Mouse (Mus musculus): Measurements from ENCODE around the gene Hgd. TPM values are rescaled to one million over a fixed set of nuclear protein-coding genes. Genes with fewer than 3 reads are reported as not detected.

The Hgd gene
- polyA plus RNA-seq, 1 experiment from 2014 or later = 0.32 TPM

DNA sequence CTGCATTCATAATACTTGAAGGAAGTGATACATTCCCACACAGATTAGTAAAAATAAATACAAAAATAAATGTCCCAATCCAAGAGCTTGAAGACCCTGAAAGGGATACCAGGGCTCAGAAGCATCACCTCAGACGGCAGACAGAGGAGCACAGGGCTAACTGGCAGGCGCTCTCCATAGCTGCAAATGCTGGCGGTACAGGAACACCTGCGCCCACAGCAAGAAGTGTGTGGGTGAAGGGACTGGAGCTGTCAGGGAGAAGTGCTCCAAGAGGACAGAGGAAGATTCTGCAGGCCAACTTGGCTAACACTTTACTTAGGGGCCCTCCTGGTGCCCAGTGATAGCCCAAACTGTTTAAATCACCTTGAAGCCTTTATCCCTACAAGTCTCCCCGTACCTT, 32.1 kb downstream of the Hgd start:
- H3K9ac ChIP-seq (ENCODE audit: low read length) = no peak overlapping the region
- WGBS = 88% methylated on average over 5 of the region's 5 CpGs
- ATAC-seq (replicated peaks; ENCODE audit: extremely low read depth, insufficient read depth, low FRiP score) = no peak

GRCm38 (mm10) chr16:37614540-37614939, 34.6 kb downstream of the Hgd start:
- no peak overlapping the region for H3K27ac ChIP-seq (ENCODE audit: low read length)
- 86% methylated on average over 9 of the region's 9 CpGs for WGBS
- H3K9me3 ChIP-seq (replicated peaks; ENCODE audit: control insufficient read depth, low read length) = no peaks in the 10 kb centered on the region

More for the DNA sequence above, 32.1 kb downstream of the Hgd start:
- H3K27me3 ChIP-seq (ENCODE audit: control insufficient read depth, insufficient read depth, low read length) = no peaks in the 10 kb centered on the region
- H3K36me3 ChIP-seq (ENCODE audit: control insufficient read depth, insufficient read depth) = no peaks in the 10 kb centered on the region
- H3K4me3 ChIP-seq (ENCODE audit: low read length) = no peak overlapping the region
- no peak overlapping the region for H3K27ac ChIP-seq (ENCODE audit: low read length)
- no peaks in the 10 kb centered on the region for H3K9me3 ChIP-seq (replicated peaks; ENCODE audit: control insufficient read depth, low read length)
- H3K4me1 ChIP-seq (ENCODE audit: control insufficient read depth, insufficient read depth, low read length) = no peaks in the 10 kb centered on the region; the same call in 1 of the 2 replicates
- no peak overlapping the region for H3K4me2 ChIP-seq (ENCODE audit: low read depth, low read length)

GRCm38 (mm10) chr16:37615429-37615828, 35.5 kb downstream of the Hgd start:
- 64% methylated on average over 8 of the region's 8 CpGs for WGBS
- H3K9me3 ChIP-seq (replicated peaks; ENCODE audit: control insufficient read depth, low read length) = no peaks in the 10 kb centered on the region
- H3K27me3 ChIP-seq (ENCODE audit: control insufficient read depth, insufficient read depth, low read length) = no peaks in the 10 kb centered on the region
- ATAC-seq (replicated peaks; ENCODE audit: extremely low read depth, insufficient read depth, low FRiP score) = no peak
- peaks cover 11% of the 10 kb centered on the region for H3K4me1 ChIP-seq (ENCODE audit: control insufficient read depth, insufficient read depth, low read length)
- H3K4me3 ChIP-seq (ENCODE audit: low read length) = no peak overlapping the region
- H3K27ac ChIP-seq (ENCODE audit: low read length) = no peak overlapping the region
- no peak overlapping the region for H3K4me2 ChIP-seq (ENCODE audit: low read depth, low read length)
- no peaks in the 10 kb centered on the region for H3K36me3 ChIP-seq (ENCODE audit: control insufficient read depth, insufficient read depth)
- H3K9ac ChIP-seq (ENCODE audit: low read length) = no peak overlapping the region

More at GRCm38 (mm10) chr16:37614540-37614939, 34.6 kb downstream of the Hgd start:
- Histone ChIP-seq H3K27me3 (ENCODE audit: control insufficient read depth, insufficient read depth, low read length) (no peaks in the 10 kb centered on the region), H3K4me3 (ENCODE audit: low read length) (no peak overlapping the region), H3K36me3 (ENCODE audit: control insufficient read depth, insufficient read depth) (no peaks in the 10 kb centered on the region), H3K4me1 (ENCODE audit: control insufficient read depth, insufficient read depth, low read length) (peaks cover 10% of the 10 kb centered on the region), H3K9ac (ENCODE audit: low read length) (no peak overlapping the region), H3K4me2 (ENCODE audit: low read depth, low read length) (no peak overlapping the region)
- no peak for ATAC-seq (replicated peaks; ENCODE audit: extremely low read depth, insufficient read depth, low FRiP score)

DNA sequence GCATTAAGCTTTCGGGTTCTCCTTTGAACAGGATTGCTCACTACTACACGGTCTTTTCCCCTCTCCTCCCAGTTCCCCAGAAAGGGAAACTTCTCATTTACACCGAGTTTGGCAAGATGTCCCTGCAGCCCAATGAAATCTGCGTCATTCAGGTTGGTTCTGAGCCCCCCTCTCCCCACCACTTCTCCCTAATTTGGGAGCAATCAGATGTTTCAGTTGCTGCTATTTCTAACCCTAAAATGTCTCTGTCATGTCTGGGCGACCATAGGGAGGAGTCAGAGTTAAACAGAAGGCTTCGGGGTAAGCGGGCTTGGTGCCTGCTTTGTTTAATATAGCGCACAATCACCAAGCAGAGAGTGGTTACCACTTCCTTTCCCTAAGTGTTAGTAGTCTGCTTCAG, 36.2 kb downstream of the Hgd start:
- Histone ChIP-seq H3K4me2 (ENCODE audit: low read depth, low read length) (no peak overlapping the region), H3K27me3 (ENCODE audit: control insufficient read depth, insufficient read depth, low read length) (no peaks in the 10 kb centered on the region), H3K4me1 (ENCODE audit: control insufficient read depth, insufficient read depth, low read length) (peaks cover 14% of the 10 kb centered on the region), H3K36me3 (ENCODE audit: control insufficient read depth, insufficient read depth) (no peaks in the 10 kb centered on the region), H3K9ac (ENCODE audit: low read length) (no peak overlapping the region), H3K27ac (ENCODE audit: low read length) (no peak overlapping the region), H3K9me3 (replicated peaks; ENCODE audit: control insufficient read depth, low read length) (no peaks in the 10 kb centered on the region), H3K4me3 (ENCODE audit: low read length) (no peak overlapping the region)
- no peak for ATAC-seq (replicated peaks; ENCODE audit: extremely low read depth, insufficient read depth, low FRiP score)
- WGBS = 66% methylated on average over 8 of the region's 8 CpGs

- Histone ChIP-seq H3K9me3 (replicated peaks; ENCODE audit: control insufficient read depth, low read length) (no peaks in the 10 kb centered on the region), H3K9ac (ENCODE audit: low read length) (no peak overlapping the region), H3K36me3 (ENCODE audit: control insufficient read depth, insufficient read depth) (no peaks in the 10 kb centered on the region), H3K4me3 (ENCODE audit: low read length) (no peak overlapping the region), H3K27me3 (ENCODE audit: control insufficient read depth, insufficient read depth, low read length) (no peaks in the 10 kb centered on the region), H3K4me2 (ENCODE audit: low read depth, low read length) (no peak overlapping the region), H3K27ac (ENCODE audit: low read length) (peak overlapping the region; percentile 60; the same call in 1 of the 2 replicates), H3K4me1 (ENCODE audit: control insufficient read depth, insufficient read depth, low read length) (peaks cover 14% of the 10 kb centered on the region)
- no peak for ATAC-seq (replicated peaks; ENCODE audit: extremely low read depth, insufficient read depth, low FRiP score)
- WGBS = 20% methylated on average over 3 of the region's 3 CpGs
Observed at GRCm38 (mm10) chr16:37617695-37618094, 37.7 kb downstream of the Hgd start.

DNA sequence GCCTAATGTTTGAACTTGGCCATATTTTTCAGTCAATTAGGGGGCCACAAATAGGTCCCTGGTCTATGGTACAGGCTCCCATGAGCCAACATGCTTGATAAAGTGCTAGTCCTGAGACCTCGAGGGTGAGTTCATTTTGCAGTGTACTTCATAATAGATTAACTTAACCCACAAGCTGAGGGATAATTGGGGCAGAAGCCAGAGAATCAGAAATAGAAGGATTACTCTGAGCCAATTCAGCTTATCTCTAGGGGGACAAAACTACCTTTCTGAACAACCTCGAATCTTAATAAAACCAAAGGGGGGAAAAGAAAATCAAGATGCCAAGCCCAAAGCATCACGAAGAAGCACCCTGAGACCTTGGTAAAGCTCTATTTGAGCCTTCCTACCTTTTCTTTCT, 42.5 kb downstream of the Hgd start:
- Histone ChIP-seq H3K4me2 (ENCODE audit: low read depth, low read length) (no peak overlapping the region), H3K27ac (ENCODE audit: low read length) (no peak overlapping the region), H3K4me3 (ENCODE audit: low read length) (no peak overlapping the region), H3K9me3 (replicated peaks; ENCODE audit: control insufficient read depth, low read length) (no peaks in the 10 kb centered on the region), H3K27me3 (ENCODE audit: control insufficient read depth, insufficient read depth, low read length) (no peaks in the 10 kb centered on the region), H3K36me3 (ENCODE audit: control insufficient read depth, insufficient read depth) (no peaks in the 10 kb centered on the region), H3K9ac (ENCODE audit: low read length) (no peak overlapping the region), H3K4me1 (ENCODE audit: control insufficient read depth, insufficient read depth, low read length) (peaks cover 10% of the 10 kb centered on the region; the same call in 1 of the 2 replicates)
- no peak for ATAC-seq (replicated peaks; ENCODE audit: extremely low read depth, insufficient read depth, low FRiP score)
- 67% methylated on average over 3 of the region's 3 CpGs for WGBS

- Histone ChIP-seq H3K9me3 (replicated peaks; ENCODE audit: control insufficient read depth, low read length) (no peaks in the 10 kb centered on the region), H3K4me1 (ENCODE audit: control insufficient read depth, insufficient read depth, low read length) (peaks cover 5% of the 10 kb centered on the region; the same call in 1 of the 2 replicates), H3K9ac (ENCODE audit: low read length) (no peak overlapping the region), H3K27ac (ENCODE audit: low read length) (no peak overlapping the region), H3K4me3 (ENCODE audit: low read length) (no peak overlapping the region), H3K36me3 (ENCODE audit: control insufficient read depth, insufficient read depth) (no peaks in the 10 kb centered on the region), H3K4me2 (ENCODE audit: low read depth, low read length) (no peak overlapping the region), H3K27me3 (ENCODE audit: control insufficient read depth, insufficient read depth, low read length) (no peaks in the 10 kb centered on the region)
- ATAC-seq (replicated peaks; ENCODE audit: extremely low read depth, insufficient read depth, low FRiP score) = no peak
- WGBS = 59% methylated on average over 5 of the region's 5 CpGs
Observed at GRCm38 (mm10) chr16:37622919-37623318, 43.0 kb downstream of the Hgd start.

DNA sequence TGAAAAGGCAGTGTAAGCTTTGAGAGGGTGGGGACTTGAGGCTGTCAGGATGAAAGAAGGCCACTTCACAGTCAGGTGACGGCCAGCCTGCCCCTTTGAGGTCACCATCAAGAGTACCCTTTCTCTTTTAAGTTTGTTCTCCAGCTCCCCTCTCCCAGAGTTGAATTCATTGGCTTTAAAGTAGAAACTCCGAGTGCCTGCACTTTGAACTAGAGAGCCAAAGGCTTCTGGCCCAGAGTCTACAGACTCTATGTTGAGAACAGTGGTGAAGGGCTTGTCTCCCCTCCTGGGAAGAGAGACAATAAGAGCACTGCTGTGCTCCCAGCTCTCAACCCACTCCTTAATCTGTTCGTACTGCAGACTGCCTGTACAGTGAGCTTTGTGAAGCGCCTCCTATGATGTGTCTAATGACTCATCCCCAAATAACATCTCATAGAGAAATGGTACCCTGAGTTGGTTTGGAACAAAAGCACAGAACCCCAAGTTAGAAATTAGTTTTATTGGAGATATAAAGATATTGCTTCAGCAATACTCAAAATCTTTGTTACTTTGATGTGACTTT, 46.5 kb downstream of the Hgd start:
- no peak overlapping the region for H3K27ac ChIP-seq (ENCODE audit: low read length)
- no peak overlapping the region for H3K4me3 ChIP-seq (ENCODE audit: low read length)
- H3K4me1 ChIP-seq (ENCODE audit: control insufficient read depth, insufficient read depth, low read length) = no peaks in the 10 kb centered on the region
- ATAC-seq (replicated peaks; ENCODE audit: extremely low read depth, insufficient read depth, low FRiP score) = no peak
- no peaks in the 10 kb centered on the region for H3K27me3 ChIP-seq (ENCODE audit: control insufficient read depth, insufficient read depth, low read length)
- no peak overlapping the region for H3K9ac ChIP-seq (ENCODE audit: low read length)
- no peaks in the 10 kb centered on the region for H3K9me3 ChIP-seq (replicated peaks; ENCODE audit: control insufficient read depth, low read length)
- no peak overlapping the region for H3K4me2 ChIP-seq (ENCODE audit: low read depth, low read length)
- H3K36me3 ChIP-seq (ENCODE audit: control insufficient read depth, insufficient read depth) = no peaks in the 10 kb centered on the region
- 65% methylated on average over 4 of the region's 4 CpGs for WGBS

DNA sequence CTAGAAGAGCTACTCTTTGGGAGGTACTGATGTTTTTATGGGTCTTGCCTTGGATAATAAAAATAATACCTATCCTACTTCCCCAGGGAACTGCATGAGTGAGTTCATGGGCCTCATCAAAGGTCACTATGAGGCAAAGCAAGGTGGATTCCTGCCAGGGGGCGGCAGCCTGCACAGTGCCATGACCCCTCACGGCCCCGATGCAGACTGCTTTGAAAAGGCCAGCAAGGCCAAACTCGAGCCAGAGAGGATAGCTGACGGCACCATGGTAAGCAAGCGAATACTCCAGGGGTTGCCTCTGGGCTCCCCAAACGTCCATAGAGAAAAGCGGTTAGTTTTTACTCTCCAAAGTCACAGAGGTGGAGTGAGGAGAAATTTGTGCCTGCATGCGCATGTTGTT, 48.4 kb downstream of the Hgd start:
- Histone ChIP-seq H3K4me1 (ENCODE audit: control insufficient read depth, insufficient read depth, low read length) (no peaks in the 10 kb centered on the region), H3K27me3 (ENCODE audit: control insufficient read depth, insufficient read depth, low read length) (no peaks in the 10 kb centered on the region), H3K27ac (ENCODE audit: low read length) (no peak overlapping the region), H3K9ac (ENCODE audit: low read length) (no peak overlapping the region), H3K4me2 (ENCODE audit: low read depth, low read length) (no peak overlapping the region), H3K36me3 (ENCODE audit: control insufficient read depth, insufficient read depth) (no peaks in the 10 kb centered on the region), H3K9me3 (replicated peaks; ENCODE audit: control insufficient read depth, low read length) (no peaks in the 10 kb centered on the region), H3K4me3 (ENCODE audit: low read length) (no peak overlapping the region)
- ATAC-seq (replicated peaks; ENCODE audit: extremely low read depth, insufficient read depth, low FRiP score) = no peak
- WGBS = 78% methylated on average over 9 of the region's 9 CpGs
